Mouse (Mus musculus) heart, embryonic 13.5 days (tissue): ENCODE measurements at regions not wholly inside any gene's neighbourhood (a gene's known extent, or its start where the extent isn't known, plus 50 kb on each side); places are given as distances from the start of the nearest gene placed in this dataset.

ENCODE experiments used
- ATAC-seq: fragments of 200-750 bp; cut with Nextera tagmentation; 2 replicates; pipeline ENCODE4 v1.8.0; 2017; ENCODE audit warnings: moderate TSS enrichment; ENCODE audit not compliant: insufficient number of reproducible peaks, low FRiP score, low TSS enrichment; ENCODE audit errors: extremely low read depth
- H3K27ac ChIP-seq: fragments of 300-500 bp; sonication (generic); replicated peaks from 2 replicates; pipeline ENCODE4 v1.5.1; 2015; ENCODE audit warnings: moderate library complexity, mild to moderate bottlenecking, inconsistent platforms
- H3K27me3 ChIP-seq: fragments of 300-500 bp; sonication (generic); replicated peaks from 2 replicates; pipeline ENCODE4 v1.6.1; 2015; ENCODE audit warnings: mild to moderate bottlenecking, inconsistent platforms
- H3K36me3 ChIP-seq: fragments of 300-500 bp; sonication (generic); 2 replicates; pipeline ENCODE4 v1.6.1; 2015; ENCODE audit warnings: mild to moderate bottlenecking, inconsistent platforms
- H3K4me1 ChIP-seq: fragments of 300-500 bp; sonication (generic); 2 replicates; pipeline ENCODE4 v1.6.1; 2015; ENCODE audit warnings: inconsistent platforms
- H3K4me2 ChIP-seq: fragments of 300-500 bp; sonication (generic); 2 replicates; pipeline ENCODE4 v1.6.1; 2015; ENCODE audit warnings: inconsistent platforms, mild to moderate bottlenecking, moderate library complexity
- H3K4me3 ChIP-seq: fragments of 300-500 bp; sonication (generic); 2 replicates; pipeline ENCODE4 v1.5.1; 2015; ENCODE audit warnings: moderate library complexity, mild to moderate bottlenecking, inconsistent platforms
- H3K9ac ChIP-seq: fragments of 300-500 bp; sonication (generic); 2 replicates; pipeline ENCODE4 v1.6.1; 2015; ENCODE audit warnings: inconsistent platforms, mild to moderate bottlenecking, moderate library complexity
- H3K9me3 ChIP-seq: fragments of 300-500 bp; sonication (generic); 2 replicates; pipeline ENCODE4 v1.6.1; 2016; ENCODE audit warnings: inconsistent platforms
- WGBS: fragments of 180-500 bp; shearing (Covaris S2); methylation state at CpG from one replicate; pipeline ENCODE4 v1.1.7; 2015; ENCODE audit warnings: mixed read lengths; 5-methylcytosine and 5-hydroxymethylcytosine counted together

DNA sequence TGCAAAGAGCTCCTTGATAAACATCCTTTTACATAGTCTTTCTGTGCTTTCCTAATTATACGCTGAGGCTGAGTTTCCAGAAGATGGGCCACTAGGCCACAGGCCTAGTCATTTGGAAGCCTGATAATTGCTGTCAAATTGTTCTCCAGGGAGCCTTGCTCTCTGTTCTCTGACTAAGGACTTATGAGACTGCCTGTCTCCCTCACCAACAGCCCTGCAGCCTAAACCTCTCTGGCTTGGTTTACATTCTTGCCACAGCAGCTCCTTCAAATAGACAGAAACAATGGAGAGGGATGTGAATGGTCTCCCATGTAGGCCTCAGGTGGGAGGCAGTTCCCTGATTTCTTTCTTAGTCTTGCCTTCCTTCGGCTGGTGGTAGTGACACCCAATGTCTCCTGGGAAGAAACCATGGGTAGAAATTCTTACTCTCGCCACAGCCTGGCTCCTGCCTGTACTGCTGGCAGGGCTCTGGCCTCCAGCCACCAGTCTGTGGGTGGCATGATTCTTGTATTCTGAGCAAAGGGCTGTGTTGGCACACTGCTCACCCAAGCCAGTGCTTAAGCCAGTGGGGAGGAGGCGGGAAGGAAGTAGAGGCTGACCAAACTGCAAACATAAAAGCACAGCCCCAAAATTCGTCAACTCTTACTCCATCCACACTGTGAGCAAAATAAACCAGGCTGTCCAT is 176.2 kb upstream of the Marcks start:
- WGBS, result 75% methylated on average over 5 of the region's 5 CpGs
- no peak overlapping the region for H3K4me3 ChIP-seq
- H3K9ac ChIP-seq, result no peak overlapping the region
- no peaks in the 10 kb centered on the region for H3K27me3 ChIP-seq
- no peaks in the 10 kb centered on the region for H3K36me3 ChIP-seq
- no peak overlapping the region for H3K4me2 ChIP-seq
- no peaks in the 10 kb centered on the region for H3K4me1 ChIP-seq
- ATAC-seq, result no peak
- H3K27ac ChIP-seq, result no peak overlapping the region
- no peaks in the 10 kb centered on the region for H3K9me3 ChIP-seq

- ATAC-seq, result no peak
Observed at GRCm38 (mm10) chr10:37313461-37313860, 174.7 kb upstream of the Marcks start.

GRCm38 (mm10) chr10:37310266-37310945 is 171.7 kb upstream of the Marcks start:
- WGBS, result 67% methylated on average over 2 of the region's 2 CpGs
- ATAC-seq, result no peak
- no peaks in the 10 kb centered on the region for H3K27me3 ChIP-seq
- H3K27ac ChIP-seq, result no peak overlapping the region
- no peaks in the 10 kb centered on the region for H3K9me3 ChIP-seq
- no peak overlapping the region for H3K4me3 ChIP-seq
- H3K4me1 ChIP-seq, result no peaks in the 10 kb centered on the region
- H3K4me2 ChIP-seq, result no peak overlapping the region
- no peaks in the 10 kb centered on the region for H3K36me3 ChIP-seq
- H3K9ac ChIP-seq, result no peak overlapping the region

More at GRCm38 (mm10) chr10:37313461-37313860, 174.7 kb upstream of the Marcks start:
- no peak overlapping the region for H3K4me3 ChIP-seq
- H3K27me3 ChIP-seq, result no peaks in the 10 kb centered on the region
- H3K9me3 ChIP-seq, result no peaks in the 10 kb centered on the region
- H3K27ac ChIP-seq, result no peak overlapping the region
- H3K4me1 ChIP-seq, result no peaks in the 10 kb centered on the region
- no peak overlapping the region for H3K9ac ChIP-seq
- H3K36me3 ChIP-seq, result no peaks in the 10 kb centered on the region
- H3K4me2 ChIP-seq, result no peak overlapping the region

GRCm38 (mm10) chr10:37304656-37305055 is 165.9 kb upstream of the Marcks start:
- 39% methylated on average over 2 of the region's 2 CpGs for whole genome bisulfite sequencing
- Histone ChIP-seq H3K27me3 (no peaks in the 10 kb centered on the region), H3K27ac (no peak overlapping the region), H3K4me3 (no peak overlapping the region), H3K9ac (no peak overlapping the region), H3K9me3 (no peaks in the 10 kb centered on the region), H3K36me3 (no peaks in the 10 kb centered on the region), H3K4me2 (no peak overlapping the region), H3K4me1 (peaks cover 10% of the 10 kb centered on the region)
- ATAC-seq, result no peak

- Histone ChIP-seq H3K27ac (no peak overlapping the region), H3K4me1 (peaks cover 10% of the 10 kb centered on the region), H3K27me3 (no peaks in the 10 kb centered on the region), H3K9ac (no peak overlapping the region), H3K9me3 (0 out of 2 replicates have a peak, but pooled peaks cover 3% of the 10 kb centered on the region), H3K4me3 (no peak overlapping the region), H3K36me3 (no peaks in the 10 kb centered on the region), H3K4me2 (no peak overlapping the region)
- ATAC-seq, result no peak
- 58% methylated on average over 5 of the region's 5 CpGs for WGBS
Observed at GRCm38 (mm10) chr10:37300181-37300889, 161.6 kb upstream of the Marcks start.

- Histone ChIP-seq H3K27ac (no peak overlapping the region), H3K36me3 (no peaks in the 10 kb centered on the region), H3K27me3 (no peaks in the 10 kb centered on the region), H3K4me3 (no peak overlapping the region), H3K9ac (no peak overlapping the region), H3K9me3 (0 out of 2 replicates have a peak, but pooled peaks cover 3% of the 10 kb centered on the region), H3K4me1 (peaks cover 10% of the 10 kb centered on the region), H3K4me2 (no peak overlapping the region)
- ATAC-seq, result no peak
- 70% methylated on average over 4 of the region's 4 CpGs for WGBS
Observed at GRCm38 (mm10) chr10:37298689-37299421, 160.1 kb upstream of the Marcks start.

DNA sequence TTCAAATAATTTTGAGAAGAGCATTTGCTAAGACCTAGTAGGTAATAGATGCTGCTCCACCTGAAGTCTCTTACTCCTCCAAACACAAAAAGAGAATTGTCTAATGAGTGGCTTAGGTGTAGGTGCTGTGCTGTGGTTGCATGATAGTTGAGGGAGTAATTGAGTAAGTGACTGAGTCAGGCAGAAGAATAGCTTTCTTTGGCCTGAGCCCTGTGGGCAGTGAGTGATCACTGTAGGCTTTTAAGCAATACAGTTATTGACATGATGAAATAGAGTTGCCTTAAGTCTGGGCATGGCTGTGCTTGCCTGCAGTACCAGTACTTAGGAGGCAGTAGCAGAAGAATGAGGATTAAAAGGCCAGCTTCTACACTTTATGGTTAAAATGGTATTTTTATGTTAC is 155.5 kb upstream of the Marcks start:
- peaks cover 11% of the 10 kb centered on the region; the same call in 1 of the 2 replicates for H3K4me1 ChIP-seq
- H3K27ac ChIP-seq, result no peak overlapping the region
- no peaks in the 10 kb centered on the region for H3K27me3 ChIP-seq
- H3K9me3 ChIP-seq, result 0 out of 2 replicates have a peak, but pooled peaks cover 3% of the 10 kb centered on the region
- no peaks in the 10 kb centered on the region for H3K36me3 ChIP-seq
- no peak for ATAC-seq
- H3K4me2 ChIP-seq, result no peak overlapping the region
- H3K4me3 ChIP-seq, result no peak overlapping the region
- H3K9ac ChIP-seq, result no peak overlapping the region

- no peak for ATAC-seq
- 10% methylated on average over 1 of the region's 1 CpGs for WGBS
- no peak overlapping the region for H3K4me2 ChIP-seq
- H3K27me3 ChIP-seq, result no peaks in the 10 kb centered on the region
- no peaks in the 10 kb centered on the region for H3K36me3 ChIP-seq
- H3K27ac ChIP-seq, result no peak overlapping the region
- H3K4me3 ChIP-seq, result no peak overlapping the region
- no peak overlapping the region for H3K9ac ChIP-seq
- 0 out of 2 replicates have a peak, but pooled peaks cover 3% of the 10 kb centered on the region for H3K9me3 ChIP-seq
- H3K4me1 ChIP-seq, result peaks cover 11% of the 10 kb centered on the region; the same call in 1 of the 2 replicates
Observed at GRCm38 (mm10) chr10:37293292-37293691, 154.6 kb upstream of the Marcks start.

DNA sequence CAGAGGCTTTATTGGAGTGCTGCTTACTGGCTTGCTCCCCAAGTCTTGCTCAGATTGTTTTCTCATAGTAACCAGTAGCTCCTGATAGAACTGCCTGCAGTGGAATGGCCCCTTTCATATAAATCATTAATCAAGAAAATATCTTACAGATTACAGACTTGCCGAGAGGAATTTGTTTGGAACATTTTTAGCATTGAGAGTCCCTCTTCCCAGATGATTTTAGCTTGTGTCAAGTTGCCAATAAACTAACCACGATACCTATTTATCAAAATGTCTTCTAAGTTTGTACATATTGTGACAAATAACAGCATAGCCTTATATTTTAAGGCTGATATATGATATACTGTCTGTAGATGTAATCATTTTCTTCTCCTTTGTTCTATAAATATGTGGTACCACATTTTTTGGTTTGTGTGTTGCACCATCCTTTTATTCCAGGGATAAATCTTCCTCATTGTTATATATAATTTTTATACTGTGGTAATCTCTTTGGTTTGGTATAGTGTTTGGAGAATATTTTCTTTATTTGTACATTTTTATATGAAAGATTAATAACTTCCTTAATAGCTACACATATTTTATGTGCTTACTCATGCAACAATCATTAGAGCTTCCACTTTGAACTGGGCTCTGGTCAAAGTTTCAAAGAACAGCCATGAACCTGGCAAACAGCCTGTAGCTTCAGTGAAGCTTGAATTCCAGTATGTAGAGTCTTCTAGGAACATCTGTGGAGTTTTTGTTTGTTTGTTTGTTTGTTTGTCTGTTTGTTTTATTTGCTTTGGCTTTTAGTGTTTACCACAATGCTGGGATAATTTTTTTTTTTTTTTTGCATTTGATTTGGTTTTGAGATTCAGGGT is 153.1 kb upstream of the Marcks start:
- no peak overlapping the region for H3K27ac ChIP-seq
- H3K36me3 ChIP-seq, result no peaks in the 10 kb centered on the region
- no peak overlapping the region for H3K9ac ChIP-seq
- H3K27me3 ChIP-seq, result no peaks in the 10 kb centered on the region
- 75% methylated on average over 2 of the region's 2 CpGs for WGBS
- no peak overlapping the region for H3K4me3 ChIP-seq
- no peaks in the 10 kb centered on the region for H3K9me3 ChIP-seq
- H3K4me1 ChIP-seq, result peaks cover 11% of the 10 kb centered on the region; the same call in 1 of the 2 replicates
- ATAC-seq, result no peak
- H3K4me2 ChIP-seq, result no peak overlapping the region

DNA sequence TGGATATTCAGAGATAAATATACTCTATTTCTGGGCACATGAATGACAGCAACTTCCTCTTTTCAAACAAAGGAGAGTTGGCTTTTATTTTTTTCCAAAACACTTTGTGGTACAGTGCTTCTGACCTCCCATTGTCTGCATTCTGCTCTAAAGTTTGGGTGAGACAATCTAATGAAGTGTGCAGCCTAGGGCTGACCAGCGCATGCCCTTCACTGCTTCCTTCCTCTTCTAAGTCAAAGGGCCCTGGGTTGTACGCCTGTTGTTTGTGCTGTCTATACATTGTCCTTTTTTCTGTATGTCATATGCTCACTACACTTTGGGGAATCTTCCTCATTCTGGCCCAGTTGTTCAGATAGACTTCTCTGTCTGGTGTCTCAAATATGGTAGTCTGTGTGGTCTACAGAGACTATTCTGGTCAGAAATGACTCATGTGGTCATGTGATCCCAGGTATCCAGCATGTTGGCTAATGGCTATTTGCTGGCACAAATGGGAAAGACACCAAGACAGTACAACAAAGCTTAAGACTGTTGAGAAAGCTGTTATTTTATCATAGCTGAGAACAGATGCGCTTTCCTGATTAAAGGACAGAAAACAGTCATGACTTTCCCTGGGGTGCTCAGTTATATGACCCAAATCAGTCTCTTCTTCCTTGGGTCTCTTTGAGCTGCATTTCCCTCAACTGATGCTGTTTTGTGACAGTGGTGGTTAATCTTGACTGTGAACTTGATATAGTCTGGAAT is 151.4 kb upstream of the Marcks start:
- 76% methylated on average over 3 of the region's 3 CpGs for WGBS
- ATAC-seq, result no peak
- Histone ChIP-seq H3K4me1 (peaks cover 11% of the 10 kb centered on the region; the same call in 1 of the 2 replicates), H3K36me3 (no peaks in the 10 kb centered on the region), H3K27me3 (no peaks in the 10 kb centered on the region), H3K4me2 (no peak overlapping the region), H3K27ac (peak overlapping the region; percentile 17; the same call in 1 of the 2 replicates), H3K9me3 (no peaks in the 10 kb centered on the region), H3K9ac (no peak overlapping the region), H3K4me3 (no peak overlapping the region)
